Mouse (Mus musculus): ENCODE measurements around the gene Olfr1126.
"Not testable (repeated sequence)": the region's sequence is repeated elsewhere in the genome, so short reads cannot be mapped to it uniquely, and the experiment has no call there.

The Olfr1126 gene

GRCm38 (mm10) chr2:87453662-87454061, at the start of gene Olfr1126:
Olfr1126 (plus strand) TSS chr2:87453962.
- DNase-seq = no peak

GRCm38 (mm10) chr2:87416335-87416734, 37.4 kb upstream of the Olfr1126 start, which contains the start of gene Olfr1123:
Olfr1123 (plus strand) TSS chr2:87416635.
- no peak for DNase-seq

- no peak for DNase-seq
Measured at GRCm38 (mm10) chr2:87429975-87430374, 23.8 kb upstream of the Olfr1126 start, which contains the start of gene Olfr1124. Olfr1124 (plus strand) TSS chr2:87430275.

GRCm38 (mm10) chr2:87437731-87438130, 16.0 kb upstream of the Olfr1126 start:
- no peak for DNase-seq

DNA sequence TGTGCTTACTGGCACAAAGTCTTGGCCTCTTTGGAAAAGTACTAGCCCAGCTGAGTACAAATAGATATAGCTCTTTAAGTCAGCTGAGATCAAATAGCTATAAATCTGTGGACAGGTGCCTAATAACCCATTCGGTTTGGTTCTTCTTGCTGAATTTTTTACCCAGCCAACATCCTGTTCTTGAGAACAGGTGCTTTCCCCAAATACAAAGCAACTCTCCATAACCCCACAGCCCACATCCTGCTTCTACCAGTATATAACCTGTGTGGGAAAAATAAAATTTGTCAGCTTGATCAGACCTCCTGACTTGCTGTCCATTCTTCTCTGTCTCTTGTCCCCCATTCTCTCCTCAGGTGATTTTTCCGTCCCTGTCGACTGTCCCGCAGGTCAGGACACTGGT, 8.0 kb downstream of the Olfr1126 start:
- DNase-seq = no peak

DNA sequence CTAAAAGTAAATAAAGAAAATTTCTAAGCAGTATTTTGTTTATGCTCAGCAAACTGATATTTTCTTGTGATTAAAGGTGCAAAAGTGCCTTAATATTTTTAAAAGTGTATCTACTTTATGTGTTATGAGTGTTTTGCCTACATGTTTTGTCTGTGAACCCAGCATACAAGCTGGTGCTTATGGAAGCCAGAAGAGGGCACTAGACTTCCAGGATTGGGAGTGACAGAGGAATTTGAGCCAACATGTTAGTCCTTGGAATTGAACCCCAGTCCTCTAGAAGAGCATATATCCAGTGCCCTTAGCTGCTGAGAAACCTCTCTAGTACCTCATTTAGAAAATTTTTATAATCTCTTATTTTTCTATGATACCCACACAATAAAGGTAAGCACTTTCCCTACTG, 26.4 kb downstream of the Olfr1126 start:
- no peak for DNase-seq

- no peak for DNase-seq
Measured at GRCm38 (mm10) chr2:87481158-87481557, 27.4 kb downstream of the Olfr1126 start.

DNA sequence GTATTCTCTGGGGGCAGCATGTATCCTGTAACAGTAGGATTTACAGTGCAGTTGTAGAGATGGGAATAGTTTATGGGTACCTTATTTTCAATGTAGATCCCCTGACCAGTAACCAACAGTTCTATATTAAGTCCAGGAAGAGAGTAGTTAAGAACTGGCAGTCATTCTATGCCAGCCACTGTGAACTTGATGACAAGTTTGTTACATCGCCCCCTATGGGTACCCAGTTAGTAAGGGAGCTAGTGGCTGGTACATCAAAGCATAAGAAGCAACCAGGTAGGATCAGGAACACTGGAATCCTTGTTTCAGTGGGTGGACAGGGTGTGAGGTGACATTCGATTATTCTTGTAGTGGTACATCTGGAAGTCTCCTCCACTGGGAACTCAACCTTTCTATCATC, 28.5 kb downstream of the Olfr1126 start:
- DNase-seq = no peak

GRCm38 (mm10) chr2:87496993-87497392, 43.2 kb downstream of the Olfr1126 start, which contains the start of gene Pramel7:
Pramel7 (minus strand) TSS chr2:87497093.
- DNase-seq = not testable (repeated sequence)

DNA sequence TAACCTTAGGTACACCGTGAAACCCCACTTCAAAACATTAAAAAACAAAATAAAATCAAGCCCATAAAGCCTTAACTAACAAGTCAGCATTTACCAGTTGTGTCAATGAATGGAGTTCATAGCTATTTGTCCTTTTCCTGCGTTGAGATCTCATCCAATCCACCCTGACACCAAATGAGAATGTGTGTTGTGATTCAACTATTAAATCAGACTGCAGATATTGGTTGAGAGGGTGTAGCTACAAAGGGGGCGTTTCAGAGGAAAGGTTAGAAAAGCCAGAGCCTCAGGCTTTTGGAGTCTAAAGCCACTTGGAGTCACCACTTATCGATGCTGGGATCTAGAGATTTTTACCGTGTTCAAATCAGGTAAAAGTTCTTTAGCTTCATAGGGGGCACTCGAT, 52.5 kb downstream of the Olfr1126 start, which contains the start of gene Pramel6:
Gene Pramel6, plus strand, starts transcription at position 301 of the 400 bp plus-strand sequence.
- DNase-seq = no peak
